Mouse (Mus musculus) lung, embryonic 14.5 days (tissue): ENCODE results near the gene Phf12. TPM values are rescaled to one million over a fixed set of nuclear protein-coding genes. Genes with fewer than 3 reads are reported as not detected.

ENCODE experiments used
- ATAC-seq: fragments of 200-750 bp; cut with Nextera tagmentation; 2 replicates; pipeline ENCODE4 v1.8.0; 2017; ENCODE audit warnings: mild to moderate bottlenecking, moderate TSS enrichment, moderate library complexity; ENCODE audit not compliant: insufficient read depth
- DNase-seq: peaks from one replicate; pipeline ENCODE4 v3.0.0-alpha.2; 2015
- H3K27ac ChIP-seq: fragments of 300-500 bp; sonication (generic); 2 replicates; pipeline ENCODE4 v1.5.1; 2014; ENCODE audit warnings: low read depth, mild to moderate bottlenecking, moderate library complexity
- H3K27me3 ChIP-seq: fragments of 300-500 bp; sonication (generic); 2 replicates; pipeline ENCODE4 v1.6.1; 2014; ENCODE audit warnings: low read length, control low read depth; ENCODE audit not compliant: insufficient read depth
- H3K36me3 ChIP-seq: fragments of 300-500 bp; sonication (generic); 2 replicates; pipeline ENCODE4 v1.6.1; 2014; ENCODE audit warnings: control low read depth; ENCODE audit not compliant: insufficient read depth
- H3K4me1 ChIP-seq: fragments of 300-500 bp; sonication (generic); 2 replicates; pipeline ENCODE4 v1.6.1; 2014; ENCODE audit warnings: antibody characterized with exemption, control low read depth; ENCODE audit not compliant: insufficient read depth
- H3K4me2 ChIP-seq: fragments of 300-500 bp; sonication (generic); 2 replicates; pipeline ENCODE4 v1.6.1; 2014; ENCODE audit warnings: mild to moderate bottlenecking
- H3K4me3 ChIP-seq: fragments of 300-500 bp; sonication (generic); 2 replicates; pipeline ENCODE4 v1.5.1; 2014; ENCODE audit warnings: low read depth, low read length
- H3K9ac ChIP-seq: fragments of 300-500 bp; sonication (generic); 2 replicates; pipeline ENCODE4 v1.6.1; 2014
- H3K9me3 ChIP-seq: fragments of 300-500 bp; sonication (generic); 2 replicates; pipeline ENCODE4 v1.6.1; 2016; ENCODE audit warnings: low read depth, low read length, control low read depth
- CTCF ChIP-seq: IDR thresholded peaks from 2 replicates; pipeline ENCODE4 v1.5.1; 2016; ENCODE audit warnings: antibody characterized with exemption, low read depth
- WGBS: fragments of 180-500 bp; shearing (Covaris S2); extraction: QIAGEN DNeasy Blood & Tissue Kit; methylation state at CpG from one replicate; pipeline ENCODE4 v1.1.7; 2014; 5-methylcytosine and 5-hydroxymethylcytosine counted together
- microRNA counts: library from miRNA; unstranded; fragments of <30 nt; microRNA quantifications from one replicate; lab custom pipeline; 2016
- microRNA-seq: library from miRNA; unstranded; fragments of <30 nt; microRNA quantifications from one replicate; pipeline ENCODE4, GENCODE M21; 2016; ENCODE audit warnings: borderline number of aligned reads
- polyA plus RNA-seq: library from polyadenylated mRNA; unstranded; fragments of >200 nt; fragmentation: Nextera tagmentation; extraction: Ambion mirVana; gene quantifications from 2 replicates; pipeline ENCODE4 v1.2.1, GENCODE M21; 2014

The Phf12 gene
- polyA plus RNA-seq, 1 experiment from 2014 or later = 20.6 TPM

GRCm38 (mm10) chr11:78074277-78074652 lies 91.7 kb downstream of the Phf12 start:
- peaks cover 59% of the 10 kb centered on the region for H3K36me3 ChIP-seq
- H3K4me2 ChIP-seq = no peak overlapping the region
- H3K9ac ChIP-seq = no peak overlapping the region
- no peaks in the 10 kb centered on the region for H3K9me3 ChIP-seq
- WGBS = 83% methylated on average over 2 of the region's 2 CpGs
- H3K27ac ChIP-seq = no peak overlapping the region
- DNase-seq = no peak
- no peak overlapping the region for H3K4me3 ChIP-seq
- H3K27me3 ChIP-seq = no peaks in the 10 kb centered on the region
- peak; percentile 12; the same call in 1 of the 2 replicates for ATAC-seq
- no peak for TF ChIP-seq CTCF
- H3K4me1 ChIP-seq = no peaks in the 10 kb centered on the region

DNA sequence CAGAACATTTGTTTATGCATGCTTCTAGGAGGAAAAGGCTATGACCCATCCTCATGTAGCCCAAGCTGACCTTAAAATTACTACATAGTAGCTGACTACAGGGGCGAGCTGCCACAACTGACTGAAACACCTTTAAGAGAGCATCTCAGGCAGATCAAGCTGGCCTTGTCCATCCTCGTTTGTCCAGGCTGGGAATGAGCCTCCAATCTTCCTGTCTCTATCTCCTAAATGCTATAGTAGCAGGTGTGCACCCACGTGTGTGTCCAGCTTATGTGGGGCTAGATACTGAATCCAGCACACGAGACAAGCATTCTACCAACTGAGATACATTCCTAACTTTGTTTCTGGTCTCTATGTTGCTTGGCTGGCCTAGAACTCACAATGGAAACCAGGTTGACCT lies 92.1 kb downstream of the Phf12 start:
- H3K9me3 ChIP-seq = no peaks in the 10 kb centered on the region
- H3K27ac ChIP-seq = no peak overlapping the region
- ATAC-seq (no peak), DNase-seq (no peak)
- WGBS = 85% methylated on average over 4 of the region's 4 CpGs
- no peak overlapping the region for H3K9ac ChIP-seq
- H3K4me1 ChIP-seq = peaks cover 2% of the 10 kb centered on the region; the same call in 1 of the 2 replicates
- TF ChIP-seq CTCF = no peak
- H3K4me3 ChIP-seq = no peak overlapping the region
- H3K36me3 ChIP-seq = peaks cover 59% of the 10 kb centered on the region
- no peaks in the 10 kb centered on the region for H3K27me3 ChIP-seq
- no peak overlapping the region for H3K4me2 ChIP-seq

MicroRNAs encoded within 50 kb of the gene (microRNA counts, 519-probe panel; counts per million panel counts)
- microRNA mmu-miR-144 (lab: Ali Mortazavi, UCI) (4,280 counts per million, percentile 88 among the panel's probes with 10 or more counts), microRNA mmu-miR-451 (lab: Ali Mortazavi, UCI) (3,656 counts per million, percentile 76 among the panel's probes with 10 or more counts)

Small RNAs within 50 kb of the gene (microRNA-seq; reads per million reads assigned to microRNA genes)
- 125 reads per million, percentile 53 among the genes with 10 or more reads in this experiment for gene Mir144
- not detected for gene Mir451a
- gene Mir451b = not detected

Other genes starting within 250 kb of the Phf12 start
- 32.2 and 35.0 TPM in 2 replicates for gene Myo18a, start 219.5 kb upstream of the Phf12 start, polyA plus RNA-seq
- gene Gm10277, start 195.0 kb upstream of the Phf12 start, polyA plus RNA-seq = 1.1 and 1.5 TPM in 2 replicates
- 0.88 and 1.6 TPM in 2 replicates for gene Pipox, start 88.7 kb upstream of the Phf12 start, polyA plus RNA-seq
- 0.05 and 0.22 TPM in 2 replicates for gene Sez6, start 52.0 kb upstream of the Phf12 start, polyA plus RNA-seq
- 17.7 and 22.7 TPM in 2 replicates for gene Dhrs13, start 49.5 kb downstream of the Phf12 start, polyA plus RNA-seq
- gene Flot2, start 55.2 kb downstream of the Phf12 start, polyA plus RNA-seq = 51.4 and 57.4 TPM in 2 replicates
- 37.5 and 38.5 TPM in 2 replicates for gene Eral1, start 97.6 kb downstream of the Phf12 start, polyA plus RNA-seq
- 17.8 and 17.9 TPM in 2 replicates for gene Fam222b, start 111.9 kb downstream of the Phf12 start, polyA plus RNA-seq
- gene Traf4, start 182.8 kb downstream of the Phf12 start, polyA plus RNA-seq = 73.8 and 75.6 TPM in 2 replicates
- gene Nek8, start 193.9 kb downstream of the Phf12 start, polyA plus RNA-seq = 15.3 and 17.2 TPM in 2 replicates
- gene Tlcd1, start 194.0 kb downstream of the Phf12 start, polyA plus RNA-seq = 19.2 and 21.6 TPM in 2 replicates
- 1,638 and 1,710 TPM in 2 replicates for gene Rpl23a, start 200.8 kb downstream of the Phf12 start, polyA plus RNA-seq
- gene Rab34, start 205.7 kb downstream of the Phf12 start, polyA plus RNA-seq = 140 TPM in 2 replicates
- gene Proca1, start 210.6 kb downstream of the Phf12 start, polyA plus RNA-seq = 2.8 TPM in 2 replicates